Mouse (Mus musculus) embryonic facial prominence, embryonic 10.5 days (tissue): Measurements from ENCODE around the gene Tex44. TPM values are rescaled to one million over a fixed set of nuclear protein-coding genes. Genes with fewer than 3 reads are reported as not detected.

Experiments used
- DNase-seq: peaks from one replicate; pipeline ENCODE4 v3.0.0-alpha.2; 2017; ENCODE audit warnings: low spot score
- H3K27ac ChIP-seq: fragments of 300-500 bp; sonication (generic); replicated peaks from 2 replicates; pipeline ENCODE4 v1.5.1; 2016; ENCODE audit warnings: mild to moderate bottlenecking
- H3K27me3 ChIP-seq: fragments of 300-500 bp; sonication (generic); replicated peaks from 2 replicates; pipeline ENCODE4 v1.6.1; 2016; ENCODE audit warnings: low read depth, mild to moderate bottlenecking; ENCODE audit not compliant: poor library complexity, severe bottlenecking
- H3K36me3 ChIP-seq: fragments of 300-500 bp; sonication (generic); replicated peaks from 2 replicates; pipeline ENCODE4 v1.6.1; 2016; ENCODE audit warnings: mild to moderate bottlenecking, moderate library complexity
- H3K4me1 ChIP-seq: fragments of 300-500 bp; sonication (generic); 2 replicates; pipeline ENCODE4 v1.6.1; 2016
- H3K4me3 ChIP-seq: fragments of 300-500 bp; sonication (generic); 2 replicates; pipeline ENCODE4 v1.5.1; 2016; ENCODE audit warnings: mild to moderate bottlenecking, moderate library complexity
- H3K9me3 ChIP-seq: fragments of 300-500 bp; sonication (generic); 2 replicates; pipeline ENCODE4 v1.6.1; 2016; ENCODE audit warnings: mild to moderate bottlenecking
- WGBS: fragments of 180-500 bp; shearing (Covaris S2); methylation state at CpG from one replicate; pipeline ENCODE4 v1.1.7; 2016; 5-methylcytosine and 5-hydroxymethylcytosine counted together
- polyA plus RNA-seq: library from polyadenylated mRNA; unstranded; fragments of >200 nt; fragmentation: Nextera tagmentation; extraction: Ambion mirVana; gene quantifications from 2 replicates; pipeline ENCODE4 v1.2.1, GENCODE M21; 2016

The Tex44 gene
- polyA plus RNA-seq, result not detected in 2 replicates

DNA sequence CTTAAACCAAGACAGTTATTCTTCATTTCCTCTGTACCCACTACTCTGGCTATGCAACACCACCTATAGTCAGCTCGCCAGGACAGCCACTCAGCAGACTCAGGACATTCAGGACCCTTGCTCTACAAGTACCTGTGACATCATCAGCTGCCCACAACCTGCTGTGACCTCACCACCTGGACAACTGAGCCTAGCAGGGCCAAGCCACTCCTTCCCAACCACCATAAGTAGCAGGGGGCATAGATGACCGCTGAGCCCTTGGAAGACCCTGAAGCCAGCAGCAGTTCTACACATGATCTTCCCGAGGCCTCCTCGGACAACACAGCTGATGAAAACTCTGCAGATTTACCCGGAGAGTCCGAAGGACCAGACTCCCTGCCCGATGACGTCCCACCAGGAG is at the start of gene Tex44, which contains the start of gene Nmur1:
Gene Tex44 (plus strand): TSS at position 202 of the 400 bp plus-strand sequence.
Gene Nmur1 (minus strand): TSS at position 101 of the 400 bp plus-strand sequence.
- no peaks in the 10 kb centered on the region for H3K9me3 ChIP-seq
- no peak for DNase-seq
- no peaks in the 10 kb centered on the region for H3K27me3 ChIP-seq
- H3K36me3 ChIP-seq, result no peaks in the 10 kb centered on the region
- 0 out of 2 replicates have a peak within 1 kb of the TSS, but pooled peaks have one; percentile 2 for H3K4me3 ChIP-seq
- H3K4me1 ChIP-seq, result peaks cover 21% of the 10 kb centered on the region
- 91% methylated on average over 8 of the region's 8 CpGs for WGBS
- H3K27ac ChIP-seq, result peak within 1 kb of the TSS; percentile 71

DNA sequence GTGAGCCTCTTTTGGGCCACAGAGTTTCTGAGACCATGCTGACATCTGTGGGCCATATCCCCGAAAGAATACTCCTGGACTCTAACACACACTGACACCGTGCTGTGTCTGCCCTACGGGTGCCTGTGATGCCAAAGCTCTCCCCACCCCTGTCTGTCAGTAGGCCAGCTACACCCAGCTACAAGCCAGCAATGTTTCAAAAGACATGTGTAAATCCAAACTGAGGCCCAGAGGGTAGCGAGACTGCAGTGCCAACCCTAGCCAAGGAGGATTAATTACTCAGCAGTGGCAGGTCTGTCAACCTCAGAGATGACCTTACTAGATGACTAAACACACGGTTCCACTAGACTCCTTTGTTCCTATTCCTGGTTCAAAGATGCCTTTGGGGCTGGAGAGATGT is 49.8 kb upstream of the Tex44 start:
- WGBS, result 84% methylated on average over 5 of the region's 5 CpGs
- Histone ChIP-seq H3K27me3 (no peaks in the 10 kb centered on the region), H3K27ac (no peak overlapping the region), H3K4me3 (no peak overlapping the region), H3K4me1 (0 out of 2 replicates have a peak, but pooled peaks cover 4% of the 10 kb centered on the region), H3K36me3 (no peaks in the 10 kb centered on the region), H3K9me3 (no peaks in the 10 kb centered on the region)
- no peak for DNase-seq

DNA sequence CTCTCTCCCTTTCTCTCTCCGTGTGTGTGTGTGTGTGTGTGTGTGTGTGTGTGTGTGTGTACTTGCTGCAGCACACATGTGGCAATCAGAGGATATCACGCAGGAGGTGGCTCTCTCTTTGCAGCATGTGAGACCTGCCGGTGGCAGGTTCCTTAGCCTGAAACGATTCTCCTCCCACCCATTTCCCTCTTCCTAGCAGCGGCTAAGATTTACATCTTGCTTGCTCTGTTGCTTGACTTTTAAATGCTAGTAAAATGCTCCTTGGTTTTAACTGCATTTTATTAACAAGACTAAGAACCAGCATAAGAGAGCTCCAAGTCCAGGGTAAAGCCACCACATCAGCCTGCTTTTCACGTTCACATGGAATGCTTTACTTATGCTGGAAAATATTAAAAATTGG is 47.5 kb upstream of the Tex44 start:
- H3K27me3 ChIP-seq, result no peaks in the 10 kb centered on the region
- H3K27ac ChIP-seq, result no peak overlapping the region
- H3K9me3 ChIP-seq, result no peaks in the 10 kb centered on the region
- H3K36me3 ChIP-seq, result no peaks in the 10 kb centered on the region
- H3K4me3 ChIP-seq, result no peak overlapping the region
- 72% methylated on average over 6 of the region's 6 CpGs for WGBS
- 0 out of 2 replicates have a peak, but pooled peaks cover 4% of the 10 kb centered on the region for H3K4me1 ChIP-seq
- no peak for DNase-seq

DNA sequence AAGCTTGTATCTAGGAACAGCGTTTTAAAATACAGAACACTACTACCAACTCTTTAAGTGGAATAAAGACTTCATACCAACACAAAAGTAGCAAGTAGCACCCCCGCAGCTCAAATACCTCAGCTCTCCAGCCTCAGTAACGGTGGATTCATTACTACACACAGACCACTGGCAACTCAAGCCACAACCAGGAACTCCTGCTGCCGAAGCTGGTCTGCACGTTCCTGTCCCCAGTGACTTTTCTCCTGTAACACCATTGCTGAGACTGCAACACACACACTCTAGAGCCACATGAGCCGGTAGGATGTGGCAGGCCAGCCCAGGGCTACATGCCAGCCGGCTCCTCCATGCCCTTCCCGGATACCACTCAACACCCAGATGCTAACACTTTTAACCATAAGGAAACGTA is 47.0 kb upstream of the Tex44 start:
- no peak for DNase-seq
- Histone ChIP-seq H3K9me3 (no peaks in the 10 kb centered on the region), H3K27me3 (no peaks in the 10 kb centered on the region), H3K27ac (no peak overlapping the region), H3K4me1 (0 out of 2 replicates have a peak, but pooled peaks cover 4% of the 10 kb centered on the region), H3K4me3 (no peak overlapping the region), H3K36me3 (no peaks in the 10 kb centered on the region)
- 81% methylated on average over 9 of the region's 9 CpGs for WGBS

DNA sequence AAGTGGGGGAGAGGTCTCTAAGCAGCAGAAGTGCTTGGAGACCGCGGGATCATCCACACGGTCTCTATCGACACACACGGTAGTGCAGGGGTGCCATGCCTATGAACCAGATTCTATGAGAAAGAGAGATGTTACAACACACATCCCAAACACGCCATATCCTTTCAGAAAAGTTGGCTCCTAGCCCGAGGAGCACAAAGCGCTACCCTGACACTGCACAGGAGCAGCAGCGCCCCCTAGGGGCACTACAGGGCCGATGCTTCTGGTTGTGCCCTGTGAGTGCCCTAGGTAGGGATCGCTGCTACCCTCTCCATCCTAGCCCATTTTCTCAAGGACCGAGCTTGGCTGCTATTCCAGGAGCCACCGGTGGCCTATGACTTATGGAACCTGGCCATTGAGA is 45.1 kb upstream of the Tex44 start:
- H3K36me3 ChIP-seq, result no peaks in the 10 kb centered on the region
- no peaks in the 10 kb centered on the region for H3K27me3 ChIP-seq
- 0 out of 2 replicates have a peak, but pooled peaks cover 4% of the 10 kb centered on the region for H3K4me1 ChIP-seq
- no peaks in the 10 kb centered on the region for H3K9me3 ChIP-seq
- peak; percentile 62 for DNase-seq
- H3K27ac ChIP-seq, result no peak overlapping the region
- no peak overlapping the region for H3K4me3 ChIP-seq
- 42% methylated on average over 13 of the region's 13 CpGs for WGBS

DNA sequence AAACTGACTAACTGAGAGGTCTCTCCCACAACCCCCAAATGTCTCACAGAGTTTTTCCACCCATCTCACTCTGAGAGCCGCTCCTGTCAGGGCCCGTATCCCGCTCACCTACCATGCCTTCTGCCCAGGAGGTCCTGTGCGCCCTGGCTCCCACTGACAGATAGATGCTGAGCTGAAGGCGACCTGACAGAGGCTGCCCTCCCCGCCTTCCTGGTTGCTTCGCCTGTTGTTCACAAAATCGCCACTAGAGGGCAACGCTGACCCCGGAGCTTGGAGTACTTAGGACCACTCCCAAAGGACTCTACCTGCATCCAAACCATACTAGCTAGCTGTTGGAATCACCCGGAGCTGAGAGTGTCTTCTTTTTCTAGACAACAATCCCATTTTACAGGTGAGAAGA is 36.9 kb upstream of the Tex44 start:
- no peaks in the 10 kb centered on the region for H3K9me3 ChIP-seq
- 3% methylated on average over 11 of the region's 11 CpGs for WGBS
- H3K36me3 ChIP-seq, result no peaks in the 10 kb centered on the region
- peak; percentile 81 for DNase-seq
- H3K27me3 ChIP-seq, result no peaks in the 10 kb centered on the region
- H3K4me1 ChIP-seq, result peaks cover 5% of the 10 kb centered on the region; the same call in 1 of the 2 replicates
- H3K27ac ChIP-seq, result no peak overlapping the region
- H3K4me3 ChIP-seq, result no peak overlapping the region

DNA sequence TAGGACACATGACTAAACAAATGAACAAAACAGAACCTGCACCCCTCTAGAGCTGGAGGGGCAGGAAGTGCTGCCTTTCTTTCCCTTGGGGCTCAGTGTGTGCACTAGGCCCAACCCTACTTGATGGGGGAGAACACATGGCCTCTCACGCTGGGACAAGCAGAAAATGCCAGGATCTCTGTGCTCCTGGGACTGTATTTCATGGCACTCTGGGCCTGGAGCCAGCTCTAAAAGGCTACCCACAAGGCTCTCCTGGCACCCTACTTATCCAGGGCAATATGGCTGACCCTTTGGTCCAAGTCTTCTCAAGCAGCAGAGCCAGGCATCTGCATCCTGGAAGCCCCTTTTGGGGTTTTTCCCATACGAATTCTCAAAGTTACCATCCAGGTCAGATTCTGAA is 34.7 kb upstream of the Tex44 start:
- no peaks in the 10 kb centered on the region for H3K27me3 ChIP-seq
- WGBS, result 65% methylated on average over 2 of the region's 2 CpGs
- H3K36me3 ChIP-seq, result no peaks in the 10 kb centered on the region
- peaks cover 5% of the 10 kb centered on the region; the same call in 1 of the 2 replicates for H3K4me1 ChIP-seq
- H3K27ac ChIP-seq, result no peak overlapping the region
- H3K9me3 ChIP-seq, result no peaks in the 10 kb centered on the region
- DNase-seq, result no peak
- no peak overlapping the region for H3K4me3 ChIP-seq

DNA sequence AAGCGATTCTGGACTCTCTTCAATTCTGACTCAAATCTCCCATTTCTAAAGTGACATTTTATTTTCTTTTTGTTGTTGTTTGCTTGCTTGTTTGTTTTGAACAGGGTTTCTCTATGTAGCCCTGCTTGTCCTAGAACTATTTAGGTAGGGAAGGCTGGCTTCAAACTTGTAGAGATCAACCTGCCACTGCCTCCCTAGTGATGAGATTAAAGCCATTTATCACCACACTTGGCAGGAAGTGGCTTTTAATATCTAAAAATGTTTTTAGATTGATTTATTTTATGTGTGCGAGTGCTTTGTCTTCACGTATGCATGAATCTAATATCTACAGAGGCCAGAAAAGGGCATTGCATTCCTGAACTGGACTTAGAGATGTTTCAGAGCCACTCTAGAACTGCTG is 32.9 kb upstream of the Tex44 start:
- Histone ChIP-seq H3K4me1 (peaks cover 14% of the 10 kb centered on the region), H3K27me3 (no peaks in the 10 kb centered on the region), H3K27ac (no peak overlapping the region), H3K4me3 (no peak overlapping the region), H3K9me3 (no peaks in the 10 kb centered on the region), H3K36me3 (no peaks in the 10 kb centered on the region)
- no peak for DNase-seq
- 86% methylated on average over 3 of the region's 3 CpGs for WGBS

DNA sequence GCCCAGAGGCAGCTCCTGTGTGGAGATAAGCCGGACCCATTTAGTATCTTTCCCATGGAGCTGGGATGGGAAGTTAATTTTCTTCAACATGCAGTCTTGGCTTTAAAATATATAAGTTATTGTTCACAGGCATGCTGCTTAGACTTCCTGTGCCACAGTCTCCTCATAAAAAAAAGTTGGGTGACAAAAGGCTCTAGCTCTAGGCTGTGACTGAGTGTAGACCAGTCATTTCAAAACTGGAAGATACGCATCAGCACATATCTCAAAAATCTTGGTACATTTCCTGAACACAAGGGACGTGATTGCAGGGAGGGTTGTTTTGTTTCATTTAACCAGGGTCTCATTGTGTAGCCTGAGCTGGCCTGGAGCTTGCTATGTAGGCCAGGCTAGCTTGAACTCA is 31.9 kb upstream of the Tex44 start:
- DNase-seq, result no peak
- Histone ChIP-seq H3K27me3 (no peaks in the 10 kb centered on the region), H3K4me3 (no peak overlapping the region), H3K4me1 (peaks cover 23% of the 10 kb centered on the region), H3K36me3 (no peaks in the 10 kb centered on the region), H3K9me3 (no peaks in the 10 kb centered on the region), H3K27ac (no peak overlapping the region)
- 86% methylated on average over 3 of the region's 3 CpGs for WGBS

DNA sequence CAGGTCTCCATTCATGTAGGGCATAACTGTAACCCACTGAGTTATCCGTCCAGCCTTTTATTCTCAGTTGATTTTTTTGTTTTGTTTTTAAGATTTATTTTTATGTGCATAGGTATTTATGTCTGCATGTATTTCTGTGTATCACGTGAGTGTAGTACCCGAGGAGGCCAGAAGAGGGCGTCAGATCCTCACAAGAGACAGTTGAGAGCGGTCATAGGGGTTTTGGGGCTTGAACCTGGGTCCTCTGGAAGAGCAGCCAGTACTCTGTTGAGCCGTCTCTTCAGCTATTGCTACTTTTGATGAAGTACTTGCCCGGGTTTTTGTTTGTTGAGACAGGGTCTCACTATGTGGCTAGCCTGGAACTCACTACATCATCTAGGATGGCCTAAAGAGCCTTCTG is 30.2 kb upstream of the Tex44 start:
- 71% methylated on average over 7 of the region's 7 CpGs for WGBS
- H3K9me3 ChIP-seq, result no peaks in the 10 kb centered on the region
- no peak for DNase-seq
- H3K4me3 ChIP-seq, result no peak overlapping the region
- peaks cover 23% of the 10 kb centered on the region for H3K4me1 ChIP-seq
- no peaks in the 10 kb centered on the region for H3K36me3 ChIP-seq
- no peak overlapping the region for H3K27ac ChIP-seq
- H3K27me3 ChIP-seq, result no peaks in the 10 kb centered on the region

DNA sequence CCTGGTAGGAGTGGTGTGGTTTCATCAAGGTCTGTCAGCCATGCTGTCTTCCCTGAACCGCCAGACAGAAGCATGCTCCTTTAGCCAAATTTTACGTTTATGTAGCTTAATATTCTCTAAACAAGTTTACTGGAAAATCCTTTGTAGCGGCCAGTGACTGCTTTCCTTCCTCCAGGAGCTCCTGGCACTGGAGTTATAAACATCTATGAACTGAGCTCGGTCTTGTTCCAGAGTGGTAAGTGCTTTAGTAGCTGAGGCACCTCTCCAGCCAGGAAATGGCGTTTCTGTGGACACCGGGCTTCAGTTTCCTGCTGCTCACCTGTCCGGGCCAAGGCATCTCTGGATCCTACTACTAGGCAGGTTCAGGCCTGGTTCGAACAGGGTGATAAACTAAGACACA is 28.5 kb upstream of the Tex44 start:
- no peaks in the 10 kb centered on the region for H3K36me3 ChIP-seq
- no peaks in the 10 kb centered on the region for H3K9me3 ChIP-seq
- DNase-seq, result no peak
- WGBS, result 80% methylated on average over 8 of the region's 8 CpGs
- H3K27me3 ChIP-seq, result no peaks in the 10 kb centered on the region
- H3K4me1 ChIP-seq, result peaks cover 19% of the 10 kb centered on the region
- no peak overlapping the region for H3K4me3 ChIP-seq
- H3K27ac ChIP-seq, result 0 out of 2 replicates have a peak overlapping the region, but pooled peaks have one; percentile 10

DNA sequence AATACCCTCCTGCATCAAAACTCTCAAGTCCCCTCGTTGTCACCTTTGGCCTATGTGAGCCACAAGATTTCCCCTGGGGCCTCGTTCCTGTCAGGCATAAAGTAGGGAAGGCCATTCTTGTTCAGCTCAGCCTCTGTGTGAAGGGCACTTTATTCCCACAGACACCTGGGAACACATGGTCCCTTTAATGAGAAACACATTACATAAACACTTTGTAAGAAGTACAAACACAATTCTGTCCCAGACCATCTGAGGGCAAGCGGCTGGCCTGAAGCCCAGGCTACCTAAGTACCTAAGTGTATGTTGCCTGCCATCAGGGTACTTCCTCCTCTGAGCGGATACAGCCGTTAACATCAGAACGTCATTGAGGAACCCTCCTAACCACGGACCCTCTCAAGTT is 27.9 kb upstream of the Tex44 start:
- Histone ChIP-seq H3K27ac (0 out of 2 replicates have a peak overlapping the region, but pooled peaks have one; percentile 10), H3K36me3 (no peaks in the 10 kb centered on the region), H3K4me1 (peaks cover 19% of the 10 kb centered on the region), H3K27me3 (no peaks in the 10 kb centered on the region), H3K4me3 (no peak overlapping the region), H3K9me3 (no peaks in the 10 kb centered on the region)
- peak; percentile 53 for DNase-seq
- 38% methylated on average over 7 of the region's 7 CpGs for WGBS

DNA sequence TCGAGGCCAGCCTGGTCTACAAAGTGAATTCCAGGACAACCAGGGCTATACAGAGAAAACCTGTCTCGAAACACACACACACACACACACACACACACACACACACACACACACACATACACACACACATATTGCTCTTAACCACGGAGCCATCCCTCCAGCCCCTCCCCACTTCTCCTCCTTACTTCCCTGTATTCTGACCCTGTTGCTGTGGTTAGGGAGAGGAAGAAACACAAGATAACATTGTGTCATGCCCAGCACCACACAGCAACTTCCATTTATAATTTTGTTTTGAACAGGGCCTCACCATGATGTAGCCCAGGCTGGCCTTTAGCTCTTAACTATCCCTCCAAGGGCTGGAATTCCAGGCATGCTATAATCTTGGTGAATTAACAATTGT is 26.8 kb upstream of the Tex44 start:
- H3K9me3 ChIP-seq, result no peaks in the 10 kb centered on the region
- WGBS, result 80% methylated on average over 3 of the region's 3 CpGs
- peaks cover 19% of the 10 kb centered on the region for H3K4me1 ChIP-seq
- no peak overlapping the region for H3K27ac ChIP-seq
- no peak overlapping the region for H3K4me3 ChIP-seq
- H3K36me3 ChIP-seq, result no peaks in the 10 kb centered on the region
- no peaks in the 10 kb centered on the region for H3K27me3 ChIP-seq
- DNase-seq, result no peak
